Mouse (Mus musculus): ENCODE results near the gene Cul5. TPM values are rescaled to one million over a fixed set of nuclear protein-coding genes. Genes with fewer than 3 reads are reported as not detected.

Cul5 gene
- total RNA-seq, 1 experiment from 2014 or later = 81.6 TPM

DNA sequence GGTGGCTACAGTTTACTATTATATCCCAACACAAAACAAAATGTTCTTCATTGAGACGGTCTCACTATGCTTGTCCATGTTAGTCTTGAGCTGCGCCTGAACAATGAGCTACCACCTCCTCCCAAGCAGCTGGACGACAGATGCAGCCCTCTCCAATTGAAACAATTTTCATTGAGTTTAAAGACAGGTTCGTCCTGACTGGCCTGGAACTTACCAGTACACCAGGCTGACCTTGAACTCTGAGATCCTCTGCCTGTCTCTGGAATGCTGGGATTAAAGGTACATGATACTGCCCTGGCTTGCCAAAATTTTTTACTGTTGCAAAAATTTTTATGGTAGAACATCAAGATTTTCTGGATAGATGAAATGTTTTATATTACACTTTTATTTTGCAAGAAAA is 55.5 kb downstream of the Cul5 start:
- ATAC-seq (replicated peaks in 1 of 2; ENCODE audit: insufficient read depth in 1 of 2, low FRiP score in 2 of 2, low TSS enrichment in 1 of 2, low read depth in 1 of 2, poor library complexity in 2 of 2, severe bottlenecking in 2 of 2) = no peak

DNA sequence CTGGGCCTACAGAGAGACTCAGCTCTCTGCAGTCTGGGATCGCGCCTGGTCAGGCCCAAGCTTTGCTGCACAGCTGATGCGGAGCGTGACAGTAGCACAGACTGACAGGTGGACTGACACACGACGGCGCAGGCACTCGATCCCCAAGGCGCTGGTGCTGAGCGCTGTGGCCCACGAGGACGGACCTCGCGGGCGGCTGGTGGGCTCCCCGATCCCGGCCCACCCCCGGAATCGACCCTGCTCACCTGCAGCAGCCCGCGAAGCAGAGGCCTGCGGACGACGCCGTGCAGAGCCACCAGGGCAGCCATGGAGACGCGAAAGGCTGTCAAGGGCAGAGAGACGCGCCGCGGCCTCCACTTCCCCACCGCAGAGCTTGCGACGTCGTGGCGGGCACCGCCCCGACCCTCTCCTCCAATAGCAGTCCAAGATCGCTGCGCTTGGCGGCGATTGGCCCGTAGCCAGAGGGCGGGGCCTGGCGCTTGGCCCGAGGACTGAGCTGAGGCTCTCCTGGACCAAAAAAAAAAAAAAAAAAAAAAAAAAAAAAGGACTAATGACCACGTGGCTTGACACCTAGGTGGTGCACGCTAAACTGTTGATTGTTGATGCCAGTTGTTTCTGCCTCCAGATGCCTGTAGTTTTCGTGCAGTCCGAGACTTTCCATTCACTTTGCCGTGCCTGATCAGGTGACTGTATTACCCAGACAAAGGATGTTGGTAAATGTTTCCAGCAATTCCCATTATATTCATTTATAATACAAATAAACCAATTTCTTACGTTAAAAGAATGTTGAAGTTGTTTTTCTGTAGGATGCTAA is 59.6 kb downstream of the Cul5 start, which contains the start of gene Acat1:
Acat1 (minus strand) TSS at position 415 of the 814 bp plus-strand sequence.
- peak; percentile 94 to 99 for ATAC-seq (replicated peaks in 1 of 2; ENCODE audit: insufficient read depth in 1 of 2, low FRiP score in 2 of 2, low TSS enrichment in 1 of 2, low read depth in 1 of 2, poor library complexity in 2 of 2, severe bottlenecking in 2 of 2)

DNA sequence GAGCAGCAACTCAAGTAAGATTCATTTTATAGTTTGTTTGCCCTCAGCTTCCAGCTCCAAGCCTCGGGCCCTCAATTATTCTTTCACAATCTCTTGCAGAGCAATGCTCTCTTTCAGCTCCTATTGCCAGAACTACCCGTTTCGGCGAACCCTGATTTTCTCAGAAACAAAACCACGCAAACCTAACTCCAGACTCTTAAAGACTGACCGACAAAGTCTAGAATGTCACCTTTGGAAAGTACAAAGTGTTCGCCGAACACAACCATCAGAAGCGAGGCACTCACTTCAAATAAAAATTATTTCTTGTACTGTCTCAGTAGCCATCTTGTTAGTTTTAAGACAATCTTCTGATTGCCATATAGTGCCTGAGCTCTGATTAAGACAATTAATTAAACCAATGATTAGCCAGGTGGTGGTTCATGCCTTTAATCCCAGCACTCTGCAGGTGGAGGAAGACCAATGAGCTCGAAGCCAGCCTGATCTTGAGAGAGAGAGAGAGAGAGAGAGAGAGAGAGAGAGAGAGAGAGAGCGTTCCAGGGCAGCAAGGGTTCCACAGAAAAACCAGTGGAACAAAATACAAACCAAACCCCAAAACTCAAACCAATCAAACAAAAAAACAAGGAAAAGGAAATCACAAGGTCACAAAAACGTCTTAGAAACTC is 60.4 kb downstream of the Cul5 start:
- no peak for ATAC-seq (replicated peaks in 1 of 2; ENCODE audit: insufficient read depth in 1 of 2, low FRiP score in 2 of 2, low TSS enrichment in 1 of 2, low read depth in 1 of 2, poor library complexity in 2 of 2, severe bottlenecking in 2 of 2)

DNA sequence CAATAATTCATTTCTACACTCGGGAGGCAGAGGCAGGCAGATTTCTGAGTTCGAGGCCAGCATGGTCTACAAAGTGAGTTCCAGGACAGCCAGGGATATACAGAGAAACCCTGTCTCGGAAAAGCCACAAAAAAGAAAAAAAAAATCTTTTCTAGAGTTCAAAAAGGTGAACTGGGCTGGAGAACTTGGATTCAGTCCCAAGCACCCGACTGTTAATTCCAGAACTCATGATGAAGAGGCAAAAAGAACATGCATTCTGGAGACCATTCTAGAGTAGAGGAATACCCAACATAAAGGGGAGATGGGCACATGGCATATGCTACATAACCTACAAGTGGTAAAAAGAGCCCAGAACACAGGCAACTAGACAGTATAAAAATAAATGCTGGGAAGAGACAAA is 62.0 kb downstream of the Cul5 start:
- ATAC-seq (replicated peaks in 1 of 2; ENCODE audit: insufficient read depth in 1 of 2, low FRiP score in 2 of 2, low TSS enrichment in 1 of 2, low read depth in 1 of 2, poor library complexity in 2 of 2, severe bottlenecking in 2 of 2) = no peak

DNA sequence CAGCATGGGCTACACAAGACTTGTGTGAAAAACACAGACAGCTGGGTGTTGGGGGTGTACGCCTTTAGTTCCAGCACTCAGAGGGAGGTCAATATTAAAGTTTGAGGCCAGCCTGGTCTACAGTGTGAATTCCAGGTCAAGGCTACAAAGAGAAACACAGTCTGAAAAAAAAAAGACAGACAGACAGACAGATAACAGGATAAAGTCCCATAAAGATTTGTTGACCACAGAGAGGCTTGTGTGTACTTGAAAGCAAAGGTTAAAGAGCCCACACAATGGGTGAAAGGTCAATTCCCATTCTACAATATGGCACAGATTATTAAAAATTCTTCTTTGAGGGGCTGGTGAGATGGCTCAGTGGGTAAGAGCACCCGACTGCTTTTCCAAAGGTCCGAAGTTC is 62.6 kb downstream of the Cul5 start:
- no peak for ATAC-seq (replicated peaks in 1 of 2; ENCODE audit: insufficient read depth in 1 of 2, low FRiP score in 2 of 2, low TSS enrichment in 1 of 2, low read depth in 1 of 2, poor library complexity in 2 of 2, severe bottlenecking in 2 of 2)

DNA sequence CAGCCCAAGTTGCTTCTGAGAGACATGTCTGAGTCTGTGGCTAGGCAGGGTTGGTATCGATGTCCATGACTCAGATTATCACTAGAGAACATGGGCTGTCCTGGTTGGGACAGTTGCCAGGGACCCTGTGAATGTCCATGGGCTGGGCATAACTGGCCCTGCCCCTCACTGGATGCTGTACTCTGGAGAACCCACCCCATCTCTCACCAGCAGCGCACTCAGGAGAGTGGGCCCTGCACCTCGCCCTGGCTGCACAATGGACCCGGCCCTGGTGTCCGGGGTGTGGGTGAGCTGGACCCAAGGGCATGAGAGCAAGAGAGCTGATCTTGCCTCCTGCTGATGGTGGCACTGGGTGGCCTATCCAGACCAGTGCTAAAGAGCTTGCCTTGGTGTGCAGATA is 64.9 kb downstream of the Cul5 start:
- ATAC-seq (replicated peaks in 1 of 2; ENCODE audit: insufficient read depth in 1 of 2, low FRiP score in 2 of 2, low TSS enrichment in 1 of 2, low read depth in 1 of 2, poor library complexity in 2 of 2, severe bottlenecking in 2 of 2) = no peak

DNA sequence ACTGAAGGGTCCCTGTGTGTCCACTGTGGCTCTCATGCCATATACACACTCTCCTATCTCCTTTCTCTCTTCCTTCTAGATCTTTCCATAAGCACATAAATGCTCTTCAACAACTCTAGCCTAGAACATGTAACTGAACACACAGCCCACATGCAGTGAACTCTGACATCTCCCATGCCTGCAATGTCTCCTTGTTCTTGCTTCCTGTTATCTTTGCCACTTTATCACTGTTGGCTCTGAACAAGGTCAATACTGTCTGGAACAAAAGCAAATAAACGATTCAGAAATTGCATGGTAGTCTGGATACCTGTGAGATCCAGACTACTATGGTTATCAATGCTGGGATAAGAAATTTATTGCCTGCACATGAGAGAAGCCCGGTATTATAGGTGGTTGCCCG is 66.0 kb downstream of the Cul5 start:
- ATAC-seq (replicated peaks in 1 of 2; ENCODE audit: insufficient read depth in 1 of 2, low FRiP score in 2 of 2, low TSS enrichment in 1 of 2, low read depth in 1 of 2, poor library complexity in 2 of 2, severe bottlenecking in 2 of 2) = no peak

DNA sequence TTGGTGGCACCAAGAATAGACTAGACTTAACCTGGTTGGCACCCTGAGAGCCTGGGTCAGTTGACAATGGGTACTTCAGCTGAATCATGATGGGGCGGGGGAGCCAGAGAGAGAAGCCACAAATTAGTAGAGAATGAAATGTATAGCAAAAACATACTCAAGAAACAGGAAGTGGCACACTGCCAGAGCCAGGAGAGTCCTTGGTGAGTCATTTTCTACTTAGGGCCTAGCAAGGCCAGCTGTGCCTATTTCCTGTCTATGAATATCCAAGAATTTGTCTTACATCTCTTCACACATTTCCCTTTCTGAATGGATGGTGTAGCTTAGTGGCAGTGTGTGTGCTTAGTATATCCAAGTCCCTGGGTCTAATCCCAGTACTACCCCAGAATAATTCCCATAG is 66.4 kb downstream of the Cul5 start:
- ATAC-seq (replicated peaks in 1 of 2; ENCODE audit: insufficient read depth in 1 of 2, low FRiP score in 2 of 2, low TSS enrichment in 1 of 2, low read depth in 1 of 2, poor library complexity in 2 of 2, severe bottlenecking in 2 of 2) = peak; percentile 32 to 45; a peak in 2 of 4 replicates

DNA sequence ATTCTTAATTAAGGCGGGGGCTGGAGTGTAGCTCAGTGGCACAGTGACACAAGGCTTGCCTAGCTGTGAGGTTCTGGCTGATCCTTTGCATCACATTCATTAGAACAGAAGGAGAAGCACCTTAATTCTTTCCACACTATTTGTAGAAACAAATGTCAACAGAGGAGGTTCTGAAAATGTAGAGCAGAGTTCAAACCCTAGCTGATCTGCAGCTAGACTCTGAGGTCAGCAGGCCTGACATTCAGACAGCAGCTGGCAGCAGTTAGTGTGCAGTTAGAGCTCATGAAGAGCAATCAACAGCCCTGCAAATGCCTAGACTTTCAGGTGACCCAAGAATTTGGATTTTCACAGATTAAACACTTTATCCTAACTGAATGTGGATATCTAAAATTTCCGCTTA is 68.3 kb downstream of the Cul5 start:
- ATAC-seq (replicated peaks in 1 of 2; ENCODE audit: insufficient read depth in 1 of 2, low FRiP score in 2 of 2, low TSS enrichment in 1 of 2, low read depth in 1 of 2, poor library complexity in 2 of 2, severe bottlenecking in 2 of 2) = no peak

DNA sequence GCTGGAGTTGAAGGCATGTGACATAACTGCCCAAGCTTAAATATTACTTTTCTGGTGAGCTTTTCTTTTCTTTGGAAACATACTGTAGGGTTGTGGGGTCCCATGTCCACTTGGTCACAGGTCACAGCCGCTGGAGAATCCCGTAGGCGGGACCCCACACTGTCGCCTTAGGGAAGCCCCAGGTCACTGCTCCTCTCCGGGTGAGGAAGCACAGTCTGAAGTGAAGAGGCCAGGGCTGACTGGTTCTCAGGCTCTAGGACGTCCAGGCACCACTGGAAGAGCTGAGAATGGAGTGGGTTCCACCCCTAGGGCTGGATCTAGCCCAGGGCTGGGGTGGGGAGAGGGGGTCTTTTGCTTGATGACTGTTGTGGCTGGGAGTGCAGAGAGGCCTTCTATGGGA is 71.2 kb downstream of the Cul5 start:
- ATAC-seq (replicated peaks in 1 of 2; ENCODE audit: insufficient read depth in 1 of 2, low FRiP score in 2 of 2, low TSS enrichment in 1 of 2, low read depth in 1 of 2, poor library complexity in 2 of 2, severe bottlenecking in 2 of 2) = no peak

DNA sequence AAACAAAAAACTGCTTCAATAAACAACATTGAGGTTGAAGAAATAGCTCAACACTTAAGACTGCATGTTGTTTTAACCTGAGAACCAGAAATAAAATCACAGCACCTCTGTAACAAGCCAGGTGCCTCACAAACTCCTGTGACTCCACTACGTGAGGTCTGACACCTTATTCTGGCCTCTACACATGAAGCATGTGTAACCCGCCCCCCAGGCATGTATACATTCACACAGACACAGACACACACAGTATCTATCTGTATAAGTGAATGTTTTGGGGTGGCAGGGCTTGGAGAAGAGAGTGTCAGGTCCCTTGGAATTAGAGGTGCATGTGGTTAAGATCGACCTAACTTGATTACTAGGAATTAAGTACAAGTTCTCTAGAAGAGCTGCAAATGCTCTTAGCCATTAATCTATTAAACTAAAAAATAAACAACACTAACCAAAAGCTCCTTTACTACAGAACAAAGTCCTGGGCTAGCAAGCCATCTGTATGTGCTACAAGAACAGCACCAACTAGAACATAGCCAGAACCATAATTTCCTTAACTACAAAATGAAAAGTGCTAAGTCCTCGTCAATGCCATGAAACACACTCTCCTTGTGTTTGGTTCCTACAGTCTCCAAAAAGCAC is 72.7 kb downstream of the Cul5 start:
- no peak for ATAC-seq (replicated peaks in 1 of 2; ENCODE audit: insufficient read depth in 1 of 2, low FRiP score in 2 of 2, low TSS enrichment in 1 of 2, low read depth in 1 of 2, poor library complexity in 2 of 2, severe bottlenecking in 2 of 2)

DNA sequence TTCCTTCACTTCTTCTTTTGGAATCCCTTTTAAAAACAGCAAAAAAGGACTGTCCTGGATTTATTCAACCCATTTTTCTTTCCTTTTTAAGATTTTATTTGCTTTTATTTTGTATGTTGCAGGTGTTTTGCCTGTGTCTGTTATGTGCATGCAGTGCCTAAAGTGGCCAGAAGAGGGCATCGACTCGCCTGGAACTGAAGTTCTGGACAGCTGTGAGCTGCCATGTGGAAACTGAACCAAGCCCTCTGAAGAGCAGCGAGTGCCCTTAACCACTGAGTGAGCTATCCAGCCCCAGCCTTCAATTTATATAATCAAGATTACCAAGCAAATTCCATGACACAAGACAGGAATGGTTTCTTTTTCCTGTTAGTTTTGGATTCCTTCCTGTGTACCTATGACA is 75.0 kb downstream of the Cul5 start:
- peak; percentile 76 to 80 for ATAC-seq (replicated peaks in 1 of 2; ENCODE audit: insufficient read depth in 1 of 2, low FRiP score in 2 of 2, low TSS enrichment in 1 of 2, low read depth in 1 of 2, poor library complexity in 2 of 2, severe bottlenecking in 2 of 2)

DNA sequence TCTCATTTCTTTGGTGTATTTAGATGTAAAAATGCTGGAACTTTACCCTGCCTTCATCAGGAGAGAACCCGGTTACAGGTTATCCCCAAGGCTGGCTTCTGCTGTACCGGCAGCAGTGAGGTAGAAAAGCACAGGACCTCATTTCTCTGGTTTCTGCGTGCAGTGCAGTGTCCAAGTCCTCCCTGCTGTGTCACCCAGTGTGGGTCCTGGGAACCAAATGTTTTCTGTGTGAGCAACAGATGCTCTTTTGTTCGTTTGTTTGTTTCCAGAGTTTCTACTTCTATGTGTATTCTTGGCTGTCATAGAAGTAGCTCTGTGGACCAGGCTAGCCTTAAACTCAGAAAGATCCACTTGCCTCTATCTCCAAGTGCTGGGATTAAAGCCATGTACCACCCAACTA is 87.9 kb downstream of the Cul5 start:
- no peak for ATAC-seq (replicated peaks in 1 of 2; ENCODE audit: insufficient read depth in 1 of 2, low FRiP score in 2 of 2, low TSS enrichment in 1 of 2, low read depth in 1 of 2, poor library complexity in 2 of 2, severe bottlenecking in 2 of 2)

DNA sequence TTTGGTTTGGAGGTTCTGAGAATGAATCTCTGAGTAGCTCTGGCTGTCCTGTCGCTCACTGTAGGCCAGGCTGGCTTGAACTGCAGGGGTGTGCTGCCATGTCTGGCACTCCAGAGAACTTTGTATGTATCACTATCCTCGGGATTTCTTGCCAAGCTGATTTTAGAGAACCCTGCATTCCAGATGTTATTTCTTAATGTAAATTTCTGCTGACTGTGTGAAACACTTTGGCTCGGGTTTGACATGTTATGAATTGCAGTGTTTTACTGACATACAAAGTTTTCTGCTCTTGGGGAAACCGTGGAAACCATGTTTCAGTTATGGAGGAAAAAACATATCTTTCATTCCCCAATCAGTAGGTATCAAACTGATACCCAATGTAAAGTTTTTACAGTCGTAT is 94.1 kb downstream of the Cul5 start:
- no peak for ATAC-seq (replicated peaks in 1 of 2; ENCODE audit: insufficient read depth in 1 of 2, low FRiP score in 2 of 2, low TSS enrichment in 1 of 2, low read depth in 1 of 2, poor library complexity in 2 of 2, severe bottlenecking in 2 of 2)

DNA sequence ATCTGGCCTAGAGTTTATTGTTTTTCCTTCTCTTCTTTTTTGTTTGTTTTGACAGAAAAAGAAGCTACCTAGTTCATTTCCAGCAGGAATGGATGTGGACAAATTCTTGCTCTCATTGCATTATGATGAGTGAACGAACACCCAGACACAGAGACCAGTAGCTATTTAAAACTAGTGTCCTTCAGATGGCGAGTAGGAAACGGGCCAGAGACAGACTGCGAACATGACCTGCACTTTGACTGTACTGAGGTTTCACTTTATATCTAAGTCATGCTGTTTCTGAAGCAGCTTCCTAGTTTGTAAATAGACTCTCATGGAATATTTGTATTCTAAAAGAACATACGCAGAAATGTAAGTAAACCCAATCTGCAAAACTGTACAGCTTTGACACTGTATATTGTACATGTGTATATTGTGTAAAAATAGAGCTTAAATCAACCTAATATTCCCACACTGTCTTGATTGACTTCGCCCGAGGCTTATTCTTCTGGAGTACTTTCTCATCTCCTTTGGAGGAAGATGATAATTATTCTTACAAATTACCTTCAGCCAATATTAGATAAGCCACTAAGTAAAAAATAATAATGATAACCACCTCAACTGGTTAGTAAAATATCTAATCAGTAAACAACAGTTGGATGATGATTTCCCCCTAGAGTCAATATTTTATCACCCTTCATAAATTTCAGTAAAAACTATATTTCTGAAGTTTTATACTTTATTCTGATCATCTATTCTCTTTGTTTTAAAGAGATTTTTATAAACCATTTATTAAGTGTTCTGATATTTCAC is 97.1 kb downstream of the Cul5 start:
- no peak for ATAC-seq (replicated peaks in 1 of 2; ENCODE audit: insufficient read depth in 1 of 2, low FRiP score in 2 of 2, low TSS enrichment in 1 of 2, low read depth in 1 of 2, poor library complexity in 2 of 2, severe bottlenecking in 2 of 2)

DNA sequence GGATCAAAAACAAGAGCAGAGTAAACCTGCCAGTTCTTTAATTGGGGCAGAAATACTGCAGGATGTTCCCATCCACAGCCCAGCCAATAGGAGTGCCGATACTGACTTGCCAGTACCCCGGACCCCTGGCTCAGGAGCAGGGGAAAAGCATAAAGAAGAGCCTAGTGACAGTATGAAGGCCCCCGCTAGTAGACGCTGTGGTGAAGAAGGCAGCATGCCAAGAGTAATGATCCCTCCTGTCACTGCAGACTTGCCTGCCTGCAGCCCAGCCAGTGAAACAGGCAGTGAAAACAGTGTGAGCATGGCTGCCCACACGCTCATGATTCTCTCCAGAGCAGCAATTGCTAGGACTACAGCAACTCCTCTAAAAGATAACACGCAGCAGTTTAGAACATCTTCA is 99.2 kb downstream of the Cul5 start:
- ATAC-seq (replicated peaks in 1 of 2; ENCODE audit: insufficient read depth in 1 of 2, low FRiP score in 2 of 2, low TSS enrichment in 1 of 2, low read depth in 1 of 2, poor library complexity in 2 of 2, severe bottlenecking in 2 of 2) = no peak
